8 mouse cellular contexts compared by ENCODE assay signal in the genomic region with DNA sequence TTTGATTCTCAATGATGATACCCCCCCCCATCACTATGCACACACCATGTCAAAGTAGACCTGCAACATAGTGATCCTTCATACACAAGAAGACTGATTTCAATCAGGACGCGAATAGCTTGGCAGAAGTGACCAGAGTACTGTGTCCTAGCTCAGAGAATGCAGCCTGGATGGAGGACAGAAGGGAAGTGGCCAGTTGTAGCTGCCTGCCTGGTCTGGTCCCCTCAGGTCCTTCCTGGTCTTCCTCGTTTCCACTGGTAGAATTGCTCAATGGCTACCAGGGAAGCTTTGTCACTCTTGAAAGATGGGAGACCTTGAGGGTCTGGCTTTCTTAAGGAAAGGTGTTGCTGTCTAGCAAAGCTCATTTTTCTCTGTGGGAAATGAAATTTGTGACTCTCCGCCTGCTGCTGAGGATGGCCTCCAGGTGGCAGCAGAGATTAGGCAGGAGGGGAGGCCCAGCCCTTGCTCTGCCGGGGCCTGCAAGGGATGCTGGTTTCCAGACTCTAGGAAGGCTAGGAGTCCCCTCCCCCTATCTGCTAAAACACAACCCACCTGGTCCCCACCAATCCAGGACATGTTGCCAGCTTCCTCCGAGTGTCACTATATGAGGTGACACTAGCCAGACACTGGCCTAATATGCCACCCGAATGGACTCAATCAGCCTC. TPM values are rescaled to one million over a fixed set of nuclear protein-coding genes. Genes with fewer than 3 reads are reported as not detected.
DNase-seq lines count a peak whose midpoint lies in the region; ATAC-seq and TF ChIP-seq lines count a peak whose summit lies in the region.

No protein-coding gene starts in this region.

- H3K4me1 ChIP-seq in intestine, embryonic 16.5 days (ENCODE audit: control insufficient read depth, insufficient read depth, low read length) = no peaks in the 10 kb centered on the region
- H3K4me1 ChIP-seq in limb, embryonic 11.5 days (ENCODE audit: control insufficient read depth, insufficient read depth, low read length) = no peaks in the 10 kb centered on the region
- no peaks in the 10 kb centered on the region for H3K4me1 ChIP-seq in midbrain, postnatal 0 days (ENCODE audit: insufficient read depth, low read length)
- peaks cover 7% of the 10 kb centered on the region for H3K4me1 ChIP-seq in stomach, embryonic 16.5 days (ENCODE audit: control insufficient read depth, insufficient read depth, low read length)

- no peak overlapping the region for H3K9ac ChIP-seq in intestine, embryonic 16.5 days (ENCODE audit: low read depth, low read length)
- no peak overlapping the region for H3K9ac ChIP-seq in limb, embryonic 11.5 days (ENCODE audit: low read length)
- no peak overlapping the region for H3K9ac ChIP-seq in midbrain, postnatal 0 days (replicated peaks; ENCODE audit: low read length, poor library complexity, severe bottlenecking)
- no peak overlapping the region; the same call in 1 of the 2 replicates for H3K9ac ChIP-seq in stomach, embryonic 16.5 days (ENCODE audit: low read length)

- whole genome bisulfite sequencing in intestine, embryonic 16.5 days = 13% methylated on average over 7 of the region's 7 CpGs
- 11% methylated on average over 7 of the region's 7 CpGs for WGBS in limb, embryonic 11.5 days
- 19% methylated on average over 7 of the region's 7 CpGs for WGBS in midbrain, postnatal 0 days
- 9% methylated on average over 7 of the region's 7 CpGs for WGBS in stomach, embryonic 16.5 days

- TF ChIP-seq CTCF in midbrain, postnatal 0 days (IDR thresholded peaks at IDR 0.05) = peak; percentile 98

- no peaks in the 10 kb centered on the region for H3K27me3 ChIP-seq in intestine, embryonic 16.5 days (replicated peaks; ENCODE audit: control insufficient read depth, insufficient read depth, low read length)
- no peaks in the 10 kb centered on the region for H3K27me3 ChIP-seq in limb, embryonic 11.5 days (ENCODE audit: control insufficient read depth, insufficient read depth, low read length)
- no peaks in the 10 kb centered on the region for H3K27me3 ChIP-seq in midbrain, postnatal 0 days (ENCODE audit: insufficient read depth, low read length)
- H3K27me3 ChIP-seq in stomach, embryonic 16.5 days (ENCODE audit: control insufficient read depth, insufficient read depth, low read length) = no peaks in the 10 kb centered on the region

- peak; percentile 72 for ATAC-seq in intestine, embryonic 16.5 days
- ATAC-seq in limb, embryonic 11.5 days (ENCODE audit: insufficient number of reproducible peaks, low FRiP score, low TSS enrichment, low read depth) = peak; percentile 86
- peak; percentile 93 for ATAC-seq in midbrain, postnatal 0 days (ENCODE audit: low FRiP score)
- ATAC-seq in stomach, embryonic 16.5 days (ENCODE audit: insufficient read depth, low FRiP score) = peak; percentile 76

- DNase-seq in urinary bladder, postnatal 14 days (ENCODE audit: low spot score) = peak; percentile 74
- no peak for DNase-seq in urinary bladder, postnatal 10 days (ENCODE audit: low spot score)
- peak; percentile 88 to 94 for DNase-seq in cerebellum, postnatal 14 days
- DNase-seq in frontal cortex, postnatal 36 days (ENCODE audit: low spot score in 2 of 2) = peak; percentile 67 to 70
- peak; percentile 90 for DNase-seq in limb, embryonic 11.5 days (ENCODE audit: low spot score)
- peak; percentile 89 for DNase-seq in midbrain, postnatal 0 days (ENCODE audit: low spot score)

- no peak overlapping the region for H3K4me2 ChIP-seq in intestine, embryonic 16.5 days (ENCODE audit: low read depth, low read length)
- no peak overlapping the region for H3K4me2 ChIP-seq in limb, embryonic 11.5 days (ENCODE audit: low read depth, severe bottlenecking)
- H3K4me2 ChIP-seq in midbrain, postnatal 0 days (ENCODE audit: low read depth, low read length, poor library complexity, severe bottlenecking) = no peak overlapping the region
- H3K4me2 ChIP-seq in stomach, embryonic 16.5 days (ENCODE audit: low read depth, low read length) = no peak overlapping the region

- H3K9me3 ChIP-seq in intestine, embryonic 16.5 days (ENCODE audit: control insufficient read depth, low read length) = no peaks in the 10 kb centered on the region
- no peaks in the 10 kb centered on the region for H3K9me3 ChIP-seq in limb, embryonic 11.5 days (ENCODE audit: control insufficient read depth, low read length)
- H3K9me3 ChIP-seq in midbrain, postnatal 0 days (ENCODE audit: low read length) = no peaks in the 10 kb centered on the region
- no peaks in the 10 kb centered on the region for H3K9me3 ChIP-seq in stomach, embryonic 16.5 days (replicated peaks; ENCODE audit: control insufficient read depth, low read length)

- no peak overlapping the region for H3K27ac ChIP-seq in intestine, embryonic 16.5 days (ENCODE audit: low read length)
- H3K27ac ChIP-seq in limb, embryonic 11.5 days (replicated peaks; ENCODE audit: low read depth, low read length) = no peak overlapping the region
- no peak overlapping the region for H3K27ac ChIP-seq in midbrain, postnatal 0 days (ENCODE audit: low read depth, low read length)
- H3K27ac ChIP-seq in stomach, embryonic 16.5 days (ENCODE audit: low read length) = no peak overlapping the region

- no peaks in the 10 kb centered on the region for H3K36me3 ChIP-seq in intestine, embryonic 16.5 days (ENCODE audit: control insufficient read depth, insufficient read depth, low read length)
- no peaks in the 10 kb centered on the region for H3K36me3 ChIP-seq in limb, embryonic 11.5 days (ENCODE audit: control insufficient read depth, insufficient read depth, low read length)
- H3K36me3 ChIP-seq in midbrain, postnatal 0 days (ENCODE audit: insufficient read depth, low read length) = no peaks in the 10 kb centered on the region
- H3K36me3 ChIP-seq in stomach, embryonic 16.5 days (ENCODE audit: control insufficient read depth, insufficient read depth, low read length) = no peaks in the 10 kb centered on the region

- no peak overlapping the region for H3K4me3 ChIP-seq in intestine, embryonic 16.5 days (ENCODE audit: low read length)
- H3K4me3 ChIP-seq in limb, embryonic 11.5 days (ENCODE audit: low read depth, low read length) = no peak overlapping the region
- no peak overlapping the region for H3K4me3 ChIP-seq in midbrain, postnatal 0 days (ENCODE audit: low read depth, low read length)
- no peak overlapping the region for H3K4me3 ChIP-seq in stomach, embryonic 16.5 days (replicated peaks; ENCODE audit: low read length)

RNA-seq across cellular contexts. Expression of gene Slc4a5, which starts 4.5 kb away (rescaled TPM):
- polyA plus RNA-seq in intestine, embryonic 16.5 days (2015; fragmentation: Nextera tagmentation; extraction: Ambion mirVana) = 0.56 and 1.2 TPM in 2 replicates
- 0.16 and 0.47 TPM in 2 replicates for polyA plus RNA-seq in limb, embryonic 11.5 days (2014; fragmentation: Nextera tagmentation; extraction: Ambion mirVana)
- total RNA-seq in midbrain, postnatal 0 days (2014; rRNA removed) = 0.57 and 3.3 TPM in 2 replicates
- 0.16 and 0.25 TPM in 2 replicates for polyA plus RNA-seq in midbrain, postnatal 0 days (2015; fragmentation: Nextera tagmentation; extraction: Ambion mirVana)
- 0.30 and 0.60 TPM in 2 replicates for polyA plus RNA-seq in stomach, embryonic 16.5 days (2015; fragmentation: Nextera tagmentation; extraction: Ambion mirVana)

RNA-seq across cellular contexts. Expression of gene Dctn1, which starts 49.4 kb away (rescaled TPM):
- polyA plus RNA-seq in intestine, embryonic 16.5 days (2015; fragmentation: Nextera tagmentation; extraction: Ambion mirVana) = 73.5 and 84.5 TPM in 2 replicates
- polyA plus RNA-seq in limb, embryonic 11.5 days (2014; fragmentation: Nextera tagmentation; extraction: Ambion mirVana) = 70.4 and 71.4 TPM in 2 replicates
- 126 and 129 TPM in 2 replicates for total RNA-seq in midbrain, postnatal 0 days (2014; rRNA removed)
- 166 TPM in 2 replicates for polyA plus RNA-seq in midbrain, postnatal 0 days (2015; fragmentation: Nextera tagmentation; extraction: Ambion mirVana)
- polyA plus RNA-seq in stomach, embryonic 16.5 days (2015; fragmentation: Nextera tagmentation; extraction: Ambion mirVana) = 73.7 and 74.1 TPM in 2 replicates

RNA-seq across cellular contexts. Expression of gene 1700003E16Rik, which starts 58.9 kb away (rescaled TPM):
- polyA plus RNA-seq in intestine, embryonic 16.5 days (2015; fragmentation: Nextera tagmentation; extraction: Ambion mirVana) = 1.9 and 2.4 TPM in 2 replicates
- polyA plus RNA-seq in limb, embryonic 11.5 days (2014; fragmentation: Nextera tagmentation; extraction: Ambion mirVana) = 0.58 and 1.1 TPM in 2 replicates
- 15.6 and 20.5 TPM in 2 replicates for total RNA-seq in midbrain, postnatal 0 days (2014; rRNA removed)
- polyA plus RNA-seq in midbrain, postnatal 0 days (2015; fragmentation: Nextera tagmentation; extraction: Ambion mirVana) = 18.0 and 18.2 TPM in 2 replicates
- polyA plus RNA-seq in stomach, embryonic 16.5 days (2015; fragmentation: Nextera tagmentation; extraction: Ambion mirVana) = 2.1 and 2.2 TPM in 2 replicates

RNA-seq across cellular contexts. Expression of gene Wdr54, which starts 58.9 kb away (rescaled TPM):
- 2.9 and 4.6 TPM in 2 replicates for polyA plus RNA-seq in intestine, embryonic 16.5 days (2015; fragmentation: Nextera tagmentation; extraction: Ambion mirVana)
- 11.5 and 13.7 TPM in 2 replicates for polyA plus RNA-seq in limb, embryonic 11.5 days (2014; fragmentation: Nextera tagmentation; extraction: Ambion mirVana)
- total RNA-seq in midbrain, postnatal 0 days (2014; rRNA removed) = 12.7 and 15.9 TPM in 2 replicates
- 21.5 and 27.5 TPM in 2 replicates for polyA plus RNA-seq in midbrain, postnatal 0 days (2015; fragmentation: Nextera tagmentation; extraction: Ambion mirVana)
- polyA plus RNA-seq in stomach, embryonic 16.5 days (2015; fragmentation: Nextera tagmentation; extraction: Ambion mirVana) = 4.1 and 5.0 TPM in 2 replicates
